21 mouse cellular contexts compared by ENCODE assay signal in the genomic region with DNA sequence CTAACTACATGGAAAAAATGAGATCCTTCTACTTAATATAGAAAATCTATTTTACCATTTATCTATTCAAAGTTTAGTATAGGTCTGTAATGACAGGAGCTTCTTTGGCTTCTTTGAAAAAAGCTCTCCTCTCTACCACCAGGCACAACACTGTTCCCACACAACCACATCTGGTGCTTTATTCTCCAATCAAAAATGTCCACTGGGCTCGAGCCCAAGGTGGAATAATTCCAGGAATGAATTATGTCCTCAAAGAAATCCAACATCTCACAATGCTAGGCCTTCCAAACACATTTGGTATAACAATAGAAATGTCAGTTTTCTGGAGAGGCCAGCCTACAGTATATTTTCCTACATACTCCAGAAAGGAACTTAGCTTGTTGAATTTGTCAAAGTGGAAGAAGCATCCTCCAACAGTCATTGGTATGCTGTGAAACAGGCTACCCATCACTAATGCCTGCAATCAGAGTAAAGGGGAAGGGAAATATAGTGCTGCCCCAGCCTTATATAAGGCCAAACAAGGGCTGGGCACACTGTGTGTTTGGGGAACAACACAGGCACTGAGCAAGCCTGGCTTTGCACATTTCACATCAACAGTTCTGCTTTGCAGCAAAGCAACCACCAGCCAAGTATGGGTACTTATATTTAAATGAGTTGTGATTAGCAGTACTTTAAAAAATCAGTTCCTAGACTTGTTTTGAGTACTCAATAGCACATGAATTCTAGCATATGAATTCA.
DNase-seq lines count a peak whose midpoint lies in the region; ATAC-seq and TF ChIP-seq lines count a peak whose summit lies in the region.
"Had no signal": no experiment of that assay in that cellular context is flagged by ENCODE, and none has a peak within 500 bp of the region (broad histone marks: within the 10 kb centered on the region; RNA-seq: fewer than 3 reads in every experiment).

No protein-coding gene starts in this region.

- intact Hi-C loops in left cerebral cortex, adult 2 months (cut with DNase I): no loop called here

- H3K9me3 ChIP-seq in kidney, postnatal 0 days (replicated peaks; ENCODE audit: low read length): no peaks in the 10 kb centered on the region
- no peaks in the 10 kb centered on the region for H3K9me3 ChIP-seq in midbrain, embryonic 15.5 days
- H3K9me3 ChIP-seq: forebrain, embryonic 12.5 days; neural tube, embryonic 15.5 days; stomach, embryonic 15.5 days had no signal

- no peaks in the 10 kb centered on the region for H3K4me1 ChIP-seq in kidney, postnatal 0 days (replicated peaks; ENCODE audit: insufficient read depth, low read length)
- no peaks in the 10 kb centered on the region for H3K4me1 ChIP-seq in midbrain, embryonic 15.5 days
- H3K4me1 ChIP-seq: forebrain, embryonic 12.5 days; neural tube, embryonic 15.5 days; stomach, embryonic 15.5 days had no signal

- 40% methylated on average over 1 of the region's 1 CpGs for WGBS in kidney, postnatal 0 days
- 52% methylated on average over 1 of the region's 1 CpGs for WGBS in midbrain, embryonic 15.5 days

- no peaks in the 10 kb centered on the region for H3K27me3 ChIP-seq in kidney, postnatal 0 days (ENCODE audit: insufficient read depth, low read length)
- H3K27me3 ChIP-seq in midbrain, embryonic 15.5 days (replicated peaks): no peaks in the 10 kb centered on the region
- H3K27me3 ChIP-seq: forebrain, embryonic 12.5 days; neural tube, embryonic 15.5 days; Patski; stomach, embryonic 15.5 days had no signal

- ATAC-seq in kidney, postnatal 0 days (replicated peaks; ENCODE audit: low FRiP score, low read depth): no peak
- peak; percentile 90 for ATAC-seq in frontal cortex, adult (ENCODE audit: low TSS enrichment)
- no peak for ATAC-seq in midbrain, embryonic 15.5 days (replicated peaks)
- ATAC-seq: midbrain, embryonic 16.5 days; Patski had no signal

- no peak overlapping the region for H3K4me3 ChIP-seq in kidney, postnatal 0 days (replicated peaks; ENCODE audit: low read depth, low read length)
- no peak overlapping the region for H3K4me3 ChIP-seq in left cerebral cortex, adult 2 months
- no peak overlapping the region for H3K4me3 ChIP-seq in midbrain, embryonic 15.5 days
- H3K4me3 ChIP-seq: forebrain, embryonic 12.5 days; neural tube, embryonic 15.5 days; stomach, embryonic 15.5 days had no signal

- H3K27ac ChIP-seq in kidney, postnatal 0 days: no peak overlapping the region
- H3K27ac ChIP-seq in left cerebral cortex, adult 2 months: 0 out of 2 replicates have a peak overlapping the region, but pooled peaks have one; percentile 32
- H3K27ac ChIP-seq in midbrain, embryonic 15.5 days: no peak overlapping the region
- H3K27ac ChIP-seq: forebrain, embryonic 12.5 days; neural tube, embryonic 15.5 days; stomach, embryonic 15.5 days had no signal

- H3K36me3 ChIP-seq in kidney, postnatal 0 days (ENCODE audit: insufficient read depth, low read length): no peaks in the 10 kb centered on the region
- no peaks in the 10 kb centered on the region for H3K36me3 ChIP-seq in midbrain, embryonic 15.5 days (replicated peaks)
- H3K36me3 ChIP-seq: forebrain, embryonic 12.5 days; neural tube, embryonic 15.5 days; stomach, embryonic 15.5 days had no signal

- no peak for TF ChIP-seq CTCF in kidney, postnatal 0 days (IDR thresholded peaks at IDR 0.05; ENCODE audit: low read depth)
- no peak for TF ChIP-seq CTCF in left cerebral cortex, adult 2 months (IDR thresholded peaks at IDR 0.05)

- peak; percentile 4 for DNase-seq in kidney, postnatal 0 days (ENCODE audit: low spot score)
- DNase-seq in kidney, adult 8-10 months: no peak
- peak in 1 of 2 experiments; percentile 19 for DNase-seq in left cerebral cortex, adult 2 months (ENCODE audit: extremely low spot score in 1 of 2, low spot score in 2 of 2)
- peak; percentile 51 to 52 for DNase-seq in right cerebral cortex, postnatal 10 days (ENCODE audit: low spot score in 2 of 2)
- no peak for DNase-seq in cerebellum, adult 18-20 months
- DNase-seq in urinary bladder, adult 18-20 months (ENCODE audit: low spot score in 2 of 2): no peak
- DNase-seq: adrenal gland, adult 8-10 months; heart, adult 11 months; kidney, adult 18-20 months; kidney, postnatal 25 days; lung, adult 18-20 months; lung, postnatal 36 days; thymus, adult 2 months had no signal

- H3K9ac ChIP-seq in kidney, postnatal 0 days (ENCODE audit: low read depth, low read length): no peak overlapping the region
- H3K9ac ChIP-seq in midbrain, embryonic 15.5 days: no peak overlapping the region
- H3K9ac ChIP-seq: forebrain, embryonic 12.5 days; neural tube, embryonic 15.5 days; stomach, embryonic 15.5 days had no signal

- no peak overlapping the region for H3K4me2 ChIP-seq in kidney, postnatal 0 days (ENCODE audit: low read length)
- H3K4me2 ChIP-seq in midbrain, embryonic 15.5 days: no peak overlapping the region
- H3K4me2 ChIP-seq: forebrain, embryonic 12.5 days; liver, embryonic 11.5 days; neural tube, embryonic 15.5 days; stomach, embryonic 15.5 days had no signal

Comparison
In these comparisons a context has a peak if more than half of its experiments do, and no peak if none do; other contexts are left out.
1. DNase-seq: peak in kidney, postnatal 0 days (single experiment) and right cerebral cortex, postnatal 10 days (2 of 2); none in kidney, adult 8-10 months (0 of 2), cerebellum, adult 18-20 months (0 of 2) and urinary bladder, adult 18-20 months (0 of 2).